Mouse (Mus musculus) telencephalon, adult 2 months (tissue): ENCODE results near the gene Hspg2.
"Not testable (repeated sequence)": the region's sequence is repeated elsewhere in the genome, so short reads cannot be mapped to it uniquely, and the experiment has no call there.

Experiments used
- DNase-seq: peaks from one replicate; pipeline ENCODE4 v3.0.0-alpha.2; 2011; ENCODE audit warnings: low read depth, low spot score

Gene Hspg2

DNA sequence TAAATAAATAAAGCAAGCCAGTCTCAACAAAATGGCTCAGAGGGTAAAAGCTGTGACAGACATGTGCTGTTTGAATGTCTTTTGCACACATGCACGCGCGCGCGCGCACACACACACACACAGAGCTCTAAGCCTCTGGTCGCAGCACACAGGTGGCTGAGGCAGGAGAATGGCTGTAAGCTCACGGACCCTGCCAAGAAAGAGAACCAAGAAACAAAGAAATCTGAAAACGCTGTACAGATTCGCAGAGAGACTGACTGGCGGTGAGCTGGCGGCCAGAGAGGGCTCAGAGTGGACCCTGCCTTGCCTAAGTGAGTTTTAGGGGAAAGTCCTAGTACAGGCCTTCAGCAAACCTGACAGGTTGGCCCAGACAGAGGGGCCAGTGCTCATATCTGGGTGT is 108.9 kb downstream of the Hspg2 start:
- no peak for DNase-seq

DNA sequence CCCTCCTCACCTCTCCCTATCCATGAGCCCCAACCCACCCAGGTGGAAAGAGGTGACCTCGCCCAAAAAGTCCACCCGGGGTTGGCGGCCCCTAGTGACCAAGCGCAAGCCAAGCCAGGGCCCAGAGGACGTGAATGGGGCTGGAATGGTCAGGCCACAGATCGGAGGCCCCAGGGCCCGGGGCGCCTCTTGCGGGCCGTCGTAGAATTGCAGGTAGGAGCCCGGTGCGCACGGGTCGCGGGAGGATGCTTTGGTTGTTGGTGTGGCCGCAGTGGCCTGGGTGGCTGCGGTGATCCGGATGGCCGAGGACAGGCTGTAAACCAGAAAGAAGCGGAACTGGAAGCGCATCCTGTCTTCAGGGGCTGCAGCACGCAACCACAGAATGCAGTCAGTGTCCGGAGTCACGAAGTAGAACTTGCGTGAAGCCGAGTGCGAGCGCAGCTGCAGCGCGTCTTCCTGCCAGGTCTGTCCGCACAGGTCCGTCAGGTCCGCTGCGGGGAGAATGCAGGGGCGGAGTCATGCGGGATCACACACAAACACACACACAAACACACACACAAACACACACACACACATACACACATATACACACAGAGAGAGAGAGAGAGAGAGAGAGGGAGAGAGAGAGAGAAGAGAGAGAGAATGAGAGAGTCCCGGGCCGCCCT is 109.7 kb downstream of the Hspg2 start:
- DNase-seq: no peak

DNA sequence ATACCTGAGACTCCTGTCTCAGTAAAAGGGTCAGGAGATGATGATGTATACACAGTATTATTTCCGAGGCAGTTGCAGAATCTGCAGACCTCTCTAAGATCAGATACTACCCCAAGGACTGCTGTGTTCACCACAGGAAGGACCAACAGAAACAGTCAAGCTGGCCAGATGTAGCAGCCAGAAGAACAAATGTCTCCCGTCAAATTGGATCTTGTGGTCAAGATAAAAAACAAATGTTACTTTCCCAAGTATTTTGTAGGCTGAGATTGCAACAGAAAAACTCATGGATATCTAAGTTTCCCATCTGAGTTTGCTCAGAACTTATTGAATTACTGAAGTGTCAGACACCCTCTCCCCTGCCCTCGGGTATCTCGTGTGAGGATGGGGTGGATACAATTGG is 111.2 kb downstream of the Hspg2 start:
- no peak for DNase-seq

DNA sequence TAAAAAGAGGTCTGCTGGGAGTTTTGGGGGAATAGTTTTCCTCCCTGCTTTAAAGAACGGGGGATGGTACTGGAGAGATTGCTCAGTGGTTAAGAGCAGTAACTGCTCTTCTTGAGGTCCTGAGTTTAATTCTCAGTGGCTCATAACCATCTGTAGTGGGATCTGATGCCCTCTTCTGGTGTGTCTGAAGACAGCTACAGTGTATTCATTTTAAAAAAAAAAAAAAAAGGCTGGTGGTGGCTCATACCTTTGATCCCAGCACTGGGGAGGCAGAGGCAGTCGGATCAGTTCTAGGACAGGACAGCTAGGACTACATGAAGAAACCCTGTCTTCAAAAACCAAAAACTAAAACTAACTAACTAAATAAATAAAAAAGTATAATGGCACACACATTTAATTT is 111.7 kb downstream of the Hspg2 start:
- no peak for DNase-seq

DNA sequence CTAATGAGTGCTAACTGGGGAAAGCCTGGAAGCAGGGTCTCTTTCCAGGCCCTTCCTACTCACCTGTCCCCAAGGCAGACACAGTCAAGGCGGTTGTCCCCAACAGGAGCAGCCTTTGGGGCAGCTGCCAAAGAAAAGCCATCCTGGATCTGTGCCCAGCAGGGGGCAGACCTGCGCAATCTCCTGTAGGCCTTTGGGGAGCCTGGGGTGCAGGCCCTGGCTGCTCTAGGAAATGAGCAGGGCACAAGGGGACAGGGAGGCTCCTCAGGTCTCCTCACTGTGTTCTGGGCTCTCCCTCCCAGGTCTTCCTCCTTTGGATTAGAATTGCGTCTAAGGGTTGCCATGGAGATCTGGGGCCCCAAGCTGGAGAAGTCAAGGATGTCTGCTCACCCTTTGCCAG is 113.2 kb downstream of the Hspg2 start:
- no peak for DNase-seq

DNA sequence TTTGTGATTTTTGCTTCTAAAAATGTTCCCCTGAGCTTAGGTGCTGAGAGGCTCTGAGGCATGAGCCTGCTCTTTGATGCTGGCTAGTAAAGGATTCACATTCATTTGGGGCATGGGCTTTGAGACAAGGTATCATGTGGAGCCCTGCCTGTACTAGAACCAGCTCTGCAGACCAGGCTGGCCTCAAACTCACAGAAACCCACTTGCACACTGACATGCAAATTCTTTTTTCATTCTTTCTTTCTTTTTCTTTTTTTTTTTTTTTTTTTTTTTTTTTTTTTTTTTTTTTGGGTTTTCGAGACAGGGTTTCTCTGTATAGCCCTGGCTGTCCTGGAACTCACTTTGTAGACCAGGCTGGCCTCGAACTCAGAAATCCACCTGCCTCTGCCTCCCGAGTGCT is 120.5 kb downstream of the Hspg2 start:
- not testable (repeated sequence) for DNase-seq

DNA sequence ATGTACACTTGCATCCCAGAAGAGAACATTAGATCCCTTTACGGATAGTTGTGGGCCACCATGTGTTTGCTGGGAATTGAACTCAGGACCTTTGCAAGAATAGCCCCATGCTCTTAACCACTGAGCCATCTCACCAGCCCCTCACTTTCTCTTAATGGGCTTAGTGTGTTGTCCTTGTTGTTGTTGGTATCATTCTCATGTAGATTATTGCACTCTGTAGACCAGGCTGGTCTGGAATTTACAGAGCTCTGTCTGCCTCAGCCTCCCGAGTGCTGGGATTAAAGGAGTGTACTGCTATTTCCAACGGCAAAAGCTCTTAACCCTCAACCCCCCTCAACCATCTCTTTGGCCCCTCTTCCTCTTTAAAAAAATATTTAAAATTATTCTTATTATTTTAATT is 121.0 kb downstream of the Hspg2 start:
- no peak for DNase-seq

DNA sequence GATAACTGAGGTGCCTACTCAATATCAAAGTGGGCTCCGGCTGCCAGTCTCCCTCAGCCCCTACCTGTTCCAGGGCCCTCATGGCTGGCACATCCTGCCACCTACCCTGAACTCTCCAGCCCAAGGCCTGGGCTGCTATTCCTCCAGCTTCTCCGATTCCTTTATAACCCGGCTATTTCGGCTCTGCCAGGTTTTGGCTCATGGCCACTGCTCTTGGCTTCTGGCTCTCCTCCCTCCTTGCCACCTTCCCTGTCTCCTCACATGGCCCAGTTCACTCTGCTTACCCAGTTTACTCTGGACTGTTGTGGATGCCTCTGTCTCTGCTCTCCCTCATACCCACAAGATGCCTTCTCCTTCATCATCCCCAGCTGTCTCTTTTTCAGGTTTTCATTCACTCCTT is 122.4 kb downstream of the Hspg2 start:
- DNase-seq: no peak

DNA sequence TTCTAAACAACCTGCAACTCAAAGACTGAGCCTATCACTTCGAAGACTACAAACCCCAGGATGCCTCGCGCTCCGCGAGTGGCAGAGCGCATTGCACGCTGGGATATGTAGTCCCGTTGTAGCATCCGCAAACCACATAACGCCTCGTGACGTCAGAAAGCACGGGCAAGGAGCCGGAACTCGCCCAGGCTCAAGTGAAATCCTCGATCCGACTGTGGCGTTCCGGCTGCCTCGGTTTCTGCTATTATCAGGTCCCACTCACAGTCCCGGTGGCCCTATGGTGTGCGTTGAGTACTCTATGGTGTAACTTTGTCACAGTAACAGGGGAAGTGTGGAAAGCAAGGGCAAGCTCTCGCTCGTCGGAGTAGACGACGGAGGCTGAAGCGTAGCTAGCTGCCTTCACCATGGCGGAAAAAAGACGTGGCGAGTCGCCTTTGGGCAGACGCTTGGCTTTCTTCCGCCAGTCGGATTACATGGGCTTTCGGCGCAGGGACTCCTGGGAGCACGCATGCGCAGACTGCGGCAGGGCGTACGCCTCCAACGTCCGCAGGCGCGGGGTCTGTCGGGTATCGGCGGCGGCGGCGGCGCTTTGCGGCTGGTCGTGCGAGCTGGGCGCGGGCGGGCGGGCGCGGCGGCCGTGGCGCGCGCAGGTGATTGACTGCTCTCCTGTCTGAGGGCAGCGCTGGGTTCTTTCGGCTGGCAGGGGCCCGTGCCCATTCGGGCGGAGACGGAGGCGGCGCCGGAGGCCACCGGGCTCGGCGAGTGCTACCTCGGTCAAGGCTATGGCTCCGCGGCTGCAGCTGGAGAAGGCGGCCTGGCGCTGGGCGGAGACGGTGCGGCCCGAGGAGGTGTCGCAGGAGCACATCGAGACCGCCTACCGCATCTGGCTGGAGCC is 125.3 kb downstream of the Hspg2 start, which contains the start of gene Usp48:
Gene Usp48 (plus strand): TSS at position 155 of the 895 bp plus-strand sequence.
- DNase-seq: peak; percentile 98

DNA sequence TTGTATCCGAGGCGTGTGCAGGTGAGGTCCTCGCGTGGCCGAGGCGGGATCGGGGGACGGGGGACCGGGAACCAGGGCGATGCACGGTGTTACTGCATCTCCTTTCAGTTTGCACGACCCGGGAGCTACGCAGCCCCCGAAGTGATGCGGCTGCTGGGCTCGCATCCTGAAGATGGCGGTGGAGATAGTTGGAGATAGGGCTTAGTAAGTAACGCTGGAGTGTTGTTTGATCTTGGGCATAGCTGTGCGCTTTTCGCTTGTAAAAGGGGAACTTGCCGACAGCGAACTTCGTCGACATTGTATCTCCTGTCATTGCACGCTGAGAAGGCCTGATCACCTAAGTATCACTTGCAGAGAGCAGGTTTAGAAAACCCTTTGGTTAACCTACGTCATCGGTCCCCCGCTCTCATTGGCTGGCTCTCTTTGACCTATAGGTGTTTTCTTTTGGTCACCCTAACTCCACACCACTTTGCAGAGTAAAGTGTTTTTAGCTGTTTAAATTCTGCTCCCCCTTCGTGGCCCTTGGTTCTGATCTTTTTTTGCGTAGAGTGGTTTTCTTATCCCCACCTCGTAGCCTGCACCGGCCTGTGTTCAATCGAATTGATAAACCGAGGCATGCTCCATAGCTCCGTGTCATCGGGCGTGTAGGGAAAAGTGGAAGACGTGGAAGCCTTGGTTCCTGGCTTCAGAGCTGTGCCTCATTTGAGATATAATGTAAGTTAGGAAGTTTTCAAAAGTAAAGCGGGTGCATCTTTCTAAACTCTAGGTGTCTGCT is 126.1 kb downstream of the Hspg2 start:
- peak; percentile 29 for DNase-seq

DNA sequence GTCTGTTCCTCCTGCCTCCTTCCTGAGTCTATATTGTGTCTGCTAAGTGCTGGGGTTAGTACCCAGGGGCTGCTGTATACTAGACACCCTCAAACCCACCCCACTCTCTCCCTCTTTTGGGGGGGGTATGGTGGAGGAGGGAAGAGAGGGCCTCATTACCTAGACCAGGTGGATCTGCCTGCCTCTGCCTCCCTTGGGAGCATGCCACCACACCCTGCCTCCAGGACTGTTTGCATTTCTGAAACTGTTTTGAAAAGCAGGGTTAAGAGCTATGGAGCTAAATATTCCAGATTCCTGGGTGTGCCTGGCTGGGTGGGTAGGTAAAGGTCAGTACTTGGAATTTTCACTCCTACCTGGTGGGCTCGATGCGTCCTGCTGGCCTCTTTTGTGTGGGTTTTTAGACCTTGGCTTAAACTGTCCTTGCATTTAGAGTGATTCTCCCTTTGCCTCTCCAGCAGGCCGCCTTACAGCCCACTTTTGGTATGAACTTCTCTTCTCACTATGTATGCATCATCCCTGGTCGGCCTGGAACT is 128.6 kb downstream of the Hspg2 start:
- no peak for DNase-seq

DNA sequence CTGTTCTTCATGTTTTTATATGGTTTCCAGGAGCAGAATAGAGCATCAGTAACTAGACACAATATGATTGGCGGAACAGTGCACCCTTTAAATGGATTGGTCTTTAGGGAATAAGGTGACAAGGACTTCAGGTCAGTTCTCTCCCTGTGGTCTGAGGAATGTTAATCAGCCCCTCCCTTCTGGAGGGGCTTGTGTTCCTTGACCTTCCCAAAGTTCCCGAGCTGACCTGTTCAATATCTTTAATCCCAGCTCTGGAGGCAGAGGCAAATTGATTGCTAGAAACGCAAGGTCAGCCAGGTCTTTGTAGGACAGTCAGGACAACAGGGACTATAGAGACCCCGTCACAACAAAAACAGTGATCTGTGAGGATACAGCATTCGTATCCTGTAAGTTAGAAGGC is 130.0 kb downstream of the Hspg2 start:
- DNase-seq: no peak

DNA sequence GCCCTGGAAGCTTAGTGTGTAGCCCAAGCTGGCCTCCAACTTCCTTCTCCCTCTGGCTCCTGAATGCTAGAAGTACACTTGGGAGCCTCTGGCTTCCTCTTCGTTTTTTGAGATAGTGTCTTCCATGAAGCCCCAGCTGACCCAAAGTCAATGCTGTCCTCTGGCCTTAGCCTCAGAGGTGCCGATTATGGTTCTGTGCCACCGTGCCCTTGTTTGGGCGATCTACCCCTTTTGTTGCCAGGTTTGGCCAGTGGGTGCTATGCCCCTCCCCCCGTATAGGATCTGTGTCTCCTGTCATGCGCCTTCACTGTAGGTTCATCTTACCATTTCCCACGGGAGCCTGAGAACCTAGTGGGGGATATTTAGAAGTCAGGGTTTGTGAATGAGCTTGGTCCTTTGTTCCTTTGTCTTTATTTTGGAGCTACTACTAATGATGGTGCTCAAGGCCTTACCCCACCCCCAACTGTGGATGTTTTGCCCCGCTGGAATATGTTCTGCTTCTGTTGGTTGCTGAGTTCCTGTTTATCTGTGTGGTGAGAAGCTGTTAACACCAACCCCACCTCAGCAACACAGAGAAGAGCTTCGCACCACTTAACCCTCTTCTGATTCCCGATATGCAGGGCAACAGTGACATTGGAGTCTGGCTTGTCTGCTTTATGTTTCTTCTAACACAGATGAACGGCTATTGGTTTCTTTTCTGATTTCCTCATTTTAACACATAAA is 135.0 kb downstream of the Hspg2 start:
- no peak for DNase-seq

DNA sequence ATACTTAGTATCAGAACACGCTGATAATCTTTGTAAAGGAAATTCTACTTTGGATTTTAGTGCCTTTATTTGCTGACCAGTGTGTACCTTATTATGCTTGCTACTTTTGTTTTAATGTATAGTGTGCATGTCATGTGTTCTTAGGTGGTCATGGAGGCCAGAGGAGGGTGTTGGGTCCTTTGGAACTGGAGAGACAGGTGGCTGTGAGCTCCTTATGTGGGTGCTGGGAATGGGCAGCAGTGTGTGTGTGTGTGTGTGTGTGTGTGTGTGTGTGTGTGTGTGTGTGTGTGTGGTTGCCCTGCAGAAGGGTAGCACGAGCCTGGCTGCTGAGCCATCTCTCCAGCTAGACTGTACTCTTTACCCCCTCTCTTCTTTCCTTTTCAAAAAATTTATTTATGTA is 138.5 kb downstream of the Hspg2 start:
- no peak for DNase-seq

DNA sequence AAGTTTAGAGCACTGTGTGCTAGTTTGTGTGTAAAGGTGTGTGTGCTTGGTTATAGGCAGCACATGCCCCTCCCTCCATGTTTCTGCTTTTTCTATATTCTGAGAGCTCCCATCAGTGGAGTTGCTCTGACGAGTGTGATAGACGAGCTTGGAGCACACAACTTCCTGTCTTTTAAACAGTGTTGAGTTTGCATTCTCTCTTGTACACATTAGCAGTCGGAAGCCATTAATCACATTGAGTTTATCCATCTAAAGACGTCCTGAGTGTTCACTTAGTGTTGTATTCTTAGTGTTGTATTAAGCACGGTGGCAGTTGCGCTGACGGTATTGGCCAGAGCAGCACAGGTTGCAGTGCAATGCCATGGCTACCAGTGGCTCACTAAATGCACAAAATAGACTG is 140.7 kb downstream of the Hspg2 start:
- DNase-seq: no peak

DNA sequence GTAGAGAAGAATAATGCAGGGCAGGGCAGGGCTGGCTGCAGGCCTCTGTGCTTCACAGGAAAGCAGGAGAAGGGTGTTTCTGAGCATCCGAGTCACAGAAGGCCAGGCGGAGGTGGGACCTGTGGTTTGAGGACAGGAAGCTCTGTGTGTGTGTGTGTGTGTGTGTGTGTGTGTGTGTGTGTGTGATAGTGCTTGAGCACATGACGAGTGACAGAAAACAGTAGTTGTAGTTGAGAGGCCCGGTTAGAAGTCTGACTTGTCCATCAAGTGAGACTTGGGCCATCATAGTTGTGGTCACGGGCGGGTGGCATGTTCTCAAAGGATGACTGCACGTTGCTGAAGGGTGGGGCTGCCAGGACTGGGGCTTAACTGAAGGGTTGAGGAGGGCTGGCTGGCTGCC is 141.1 kb downstream of the Hspg2 start:
- no peak for DNase-seq

DNA sequence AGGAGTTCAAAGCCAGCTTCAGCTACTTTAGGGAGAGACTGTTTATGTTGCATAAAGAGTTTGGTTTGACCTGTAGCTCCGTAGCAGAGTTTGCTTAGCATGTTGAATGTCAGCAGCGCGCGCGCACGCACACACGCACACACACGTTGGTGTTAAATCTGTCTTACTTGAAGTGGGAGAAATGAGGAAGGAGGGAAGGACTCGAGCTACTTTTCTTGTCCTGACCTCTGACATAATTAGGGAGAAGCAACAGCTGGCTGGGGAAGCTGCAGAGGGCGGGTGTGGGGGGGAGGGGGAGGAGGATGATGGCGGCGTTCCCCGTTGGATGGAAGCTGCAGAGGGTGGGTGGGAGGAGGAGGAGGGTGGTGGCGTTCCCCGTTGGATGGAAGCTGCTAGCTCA is 141.7 kb downstream of the Hspg2 start:
- DNase-seq: no peak
